Mouse (Mus musculus) MEL (cell line): ENCODE results near the gene Elavl2. TPM values are rescaled to one million over a fixed set of nuclear protein-coding genes. Genes with fewer than 3 reads are reported as not detected.

Experiments used
- DNase-seq: peaks from one replicate; pipeline ENCODE4 v3.0.0; 2011; ENCODE audit warnings: low read depth, low spot score
- H3K27ac ChIP-seq: 2 replicates; pipeline ENCODE4 v1.5.1; 2012; ENCODE audit warnings: low read depth, mild to moderate bottlenecking, control low read depth, low read length, moderate library complexity; ENCODE audit not compliant: control insufficient read depth
- H3K27me3 ChIP-seq, 2 experiments: fragments of 150-350 bp in 1 of 2; sonication (generic) in 1 of 2; 2 replicates each; pipeline ENCODE4 v1.6.1; 2012; ENCODE audit warnings: low read length in 2 of 2, mild to moderate bottlenecking in 2 of 2, improper control_type of control experiment in 1 of 2, moderate library complexity in 1 of 2; ENCODE audit not compliant: insufficient read depth in 2 of 2, control insufficient read depth in 1 of 2
- H3K36me3 ChIP-seq, 2 experiments: 2 replicates each; pipeline ENCODE4 v1.6.1; 2012 to 2014; ENCODE audit warnings: low read length in 2 of 2, improper control_type of control experiment in 1 of 2, inconsistent platforms in 1 of 2, mild to moderate bottlenecking in 1 of 2; ENCODE audit not compliant: insufficient read depth in 2 of 2, control insufficient read depth in 1 of 2
- H3K4me1 ChIP-seq, 2 experiments: fragments of 150-350 bp in 1 of 2; sonication (generic) in 1 of 2; 2 replicates each; pipeline ENCODE4 v1.6.1; 2012; ENCODE audit warnings: low read length in 2 of 2, improper control_type of control experiment in 1 of 2, mild to moderate bottlenecking in 1 of 2; ENCODE audit not compliant: insufficient read depth in 2 of 2, control insufficient read depth in 1 of 2
- H3K4me3 ChIP-seq, 2 experiments: fragments of 150-350 bp in 1 of 2; sonication (generic) in 1 of 2; 2 replicates each; pipeline ENCODE4 v1.5.1; 2012; ENCODE audit warnings: low read depth in 2 of 2, low read length in 2 of 2, mild to moderate bottlenecking in 2 of 2, moderate library complexity in 2 of 2, control low read depth in 1 of 2, improper control_type of control experiment in 1 of 2; ENCODE audit not compliant: control insufficient read depth in 1 of 2, insufficient read depth in 1 of 2
- H3K79me2 ChIP-seq: 2 replicates; pipeline ENCODE4 v1.6.1; 2012; ENCODE audit warnings: mild to moderate bottlenecking, low read length, moderate library complexity; ENCODE audit not compliant: control insufficient read depth, poor library complexity, insufficient read depth
- H3K9ac ChIP-seq: 2 replicates; pipeline ENCODE4 v1.6.1; 2012; ENCODE audit warnings: low read depth, mild to moderate bottlenecking, control low read depth, low read length, moderate library complexity; ENCODE audit not compliant: control insufficient read depth, poor library complexity, severe bottlenecking
- H3K9me3 ChIP-seq: fragments of 150-350 bp; sonication (generic); replicated peaks from 2 replicates; pipeline ENCODE4 v1.6.1; 2012; ENCODE audit warnings: mild to moderate bottlenecking, low read length, improper control_type of control experiment, moderate library complexity; ENCODE audit not compliant: insufficient read depth
- BHLHE40 ChIP-seq: IDR thresholded peaks from 2 replicates; pipeline ENCODE4 v1.6.1; 2012; ENCODE audit warnings: low read depth, mild to moderate bottlenecking, inconsistent platforms, low read length, improper control_type of control experiment, borderline replicate concordance
- E2F4 ChIP-seq: IDR thresholded peaks from 2 replicates; pipeline ENCODE4 v1.6.1; 2011; ENCODE audit warnings: low read depth, low read length, improper control_type of control experiment, borderline replicate concordance
- ELF1 ChIP-seq: IDR thresholded peaks from 2 replicates; pipeline ENCODE4 v1.6.1; 2014; ENCODE audit warnings: low read depth, mild to moderate bottlenecking, inconsistent platforms, low read length, improper control_type of control experiment, moderate library complexity
- EP300 ChIP-seq, 2 experiments: IDR thresholded peaks; 2 replicates each; pipeline ENCODE4 v1.6.1; 2011; ENCODE audit warnings: improper control_type of control experiment in 2 of 2, low read length in 2 of 2, low read depth in 1 of 2, mild to moderate bottlenecking in 1 of 2
- GABPA ChIP-seq: IDR thresholded peaks from 2 replicates; pipeline ENCODE4 v1.6.1; 2012; ENCODE audit warnings: low read depth, mild to moderate bottlenecking, inconsistent platforms, low read length, improper control_type of control experiment, moderate library complexity
- KAT2A ChIP-seq: conservative IDR thresholded peaks from 2 replicates; pipeline ENCODE4 v1.6.1; 2012; ENCODE audit warnings: low read depth, low read length, improper control_type of control experiment, inconsistent platforms
- MAZ ChIP-seq: IDR thresholded peaks from 2 replicates; pipeline ENCODE4 v1.6.1; 2012; ENCODE audit warnings: low read depth, mild to moderate bottlenecking, inconsistent platforms, low read length, improper control_type of control experiment
- MXI1 ChIP-seq: IDR thresholded peaks from 2 replicates; pipeline ENCODE4 v1.6.1; 2011; ENCODE audit warnings: mild to moderate bottlenecking, low read depth, low read length, improper control_type of control experiment
- MYB ChIP-seq: IDR thresholded peaks from 2 replicates; pipeline ENCODE4 v1.6.1; 2011; ENCODE audit warnings: mild to moderate bottlenecking, low read depth, low read length, improper control_type of control experiment
- MYC ChIP-seq: IDR thresholded peaks from 2 replicates; pipeline ENCODE4 v1.6.1; 2011; ENCODE audit warnings: low read depth, mild to moderate bottlenecking, low read length, improper control_type of control experiment, moderate library complexity
- NELFE ChIP-seq: IDR thresholded peaks from 2 replicates; pipeline ENCODE4 v1.6.1; 2011; ENCODE audit warnings: low read depth, low read length, improper control_type of control experiment
- NRF1 ChIP-seq: IDR thresholded peaks from 2 replicates; pipeline ENCODE4 v1.6.1; 2014; ENCODE audit warnings: low read depth, mild to moderate bottlenecking, inconsistent platforms, low read length, improper control_type of control experiment, moderate library complexity; ENCODE audit not compliant: poor library complexity, insufficient read depth, severe bottlenecking
- POLR2A ChIP-seq, 2 experiments: IDR thresholded peaks; 2 replicates each; pipeline ENCODE4 v1.6.1; 2011 to 2012; ENCODE audit warnings: low read length in 2 of 2, mild to moderate bottlenecking in 2 of 2, control low read depth in 1 of 2, improper control_type of control experiment in 1 of 2, low read depth in 1 of 2, moderate library complexity in 1 of 2; ENCODE audit not compliant: control insufficient read depth in 1 of 2, insufficient read depth in 1 of 2, poor library complexity in 1 of 2
- POLR2AphosphoS2 ChIP-seq: IDR thresholded peaks from 2 replicates; pipeline ENCODE4 v1.6.1; 2011; ENCODE audit warnings: low read length, improper control_type of control experiment
- POLR2AphosphoS5 ChIP-seq: IDR thresholded peaks from 2 replicates; pipeline ENCODE4 v1.6.1; 2012; ENCODE audit warnings: low read depth, borderline replicate concordance, mild to moderate bottlenecking, inconsistent platforms, low read length, moderate library complexity, mixed read lengths
- TAL1 ChIP-seq: IDR thresholded peaks from 2 replicates; pipeline ENCODE4 v1.6.1; 2012; ENCODE audit warnings: mild to moderate bottlenecking, inconsistent platforms, low read length, moderate library complexity, mixed read lengths
- TBP ChIP-seq: IDR thresholded peaks from 2 replicates; pipeline ENCODE4 v1.8.0; 2011; ENCODE audit warnings: low read depth, low read length, improper control_type of control experiment
- USF1 ChIP-seq: IDR thresholded peaks from 2 replicates; pipeline ENCODE4 v1.6.1; 2014; ENCODE audit warnings: low read depth, mild to moderate bottlenecking, inconsistent platforms, low read length, improper control_type of control experiment, moderate library complexity
- USF2 ChIP-seq, 2 experiments: IDR thresholded peaks; 2 replicates each; pipeline ENCODE4 v1.6.1; 2011 to 2012; ENCODE audit warnings: improper control_type of control experiment in 2 of 2, low read length in 2 of 2, borderline replicate concordance in 1 of 2, inconsistent platforms in 1 of 2, low read depth in 1 of 2, mild to moderate bottlenecking in 1 of 2; ENCODE audit not compliant: insufficient read depth in 1 of 2
- ZC3H11A ChIP-seq: IDR thresholded peaks from 2 replicates; pipeline ENCODE4 v1.6.1; 2012; ENCODE audit warnings: low read depth, mild to moderate bottlenecking, inconsistent platforms, low read length, improper control_type of control experiment
- ZMIZ1 ChIP-seq: IDR thresholded peaks from 2 replicates; pipeline ENCODE4 v1.6.1; 2012; ENCODE audit warnings: low read depth, mild to moderate bottlenecking, inconsistent platforms, low read length, improper control_type of control experiment, moderate library complexity
- polyA plus RNA-seq, 2 experiments: library from polyadenylated mRNA; stranded (reverse) in 1 of 2; unstranded in 1 of 2; fragments of >175 nt in 1 of 2; fragments of >200 nt in 1 of 2; gene quantifications; 2 replicates each; pipeline versions ENCODE4 v1.2.1 to v1.2.4; 2012; ENCODE audit warnings: low replicate concordance in 2 of 2, low read depth in 1 of 2; ENCODE audit not compliant: insufficient read length in 2 of 2, insufficient read depth in 1 of 2, missing spikeins in 1 of 2
- total RNA-seq: library from RNA; depleted of rRNA; stranded (reverse); fragments of 300-350 nt; gene quantifications from 2 replicates; pipeline ENCODE4 v1.2.3, GENCODE M21; 2012

Elavl2 gene
- total and polyA plus RNA-seq, 3 experiments: not detected

GRCm38 (mm10) chr4:91371819-91372215, 28.8 kb downstream of the Elavl2 start:
- no peaks in the 10 kb centered on the region for H3K79me2 ChIP-seq
- no peak overlapping the region for H3K9ac ChIP-seq
- no peaks in the 10 kb centered on the region for H3K27me3 ChIP-seq
- no peaks in the 10 kb centered on the region for H3K36me3 ChIP-seq
- H3K9me3 ChIP-seq: no peaks in the 10 kb centered on the region
- H3K4me1 ChIP-seq: no peaks in the 10 kb centered on the region
- TF ChIP-seq EP300 (IDR thresholded peaks at IDR 0.05; ENCODE audit: low read depth in 1 of 2, low read length in 2 of 2) (no peak), POLR2AphosphoS5 (no peak), ZMIZ1 (no peak), MAZ (no peak), NRF1 (no peak), MYC (no peak), ELF1 (no peak), TBP (no peak), GABPA (no peak), ZC3H11A (no peak), NELFE (no peak)
- no peak overlapping the region for H3K4me3 ChIP-seq
- no peak overlapping the region for H3K27ac ChIP-seq
- DNase-seq: no peak

- Histone ChIP-seq H3K27me3 (no peaks in the 10 kb centered on the region), H3K79me2 (no peaks in the 10 kb centered on the region), H3K36me3 (no peaks in the 10 kb centered on the region), H3K4me1 (no peaks in the 10 kb centered on the region), H3K9me3 (no peaks in the 10 kb centered on the region), H3K27ac (no peak overlapping the region), H3K9ac (no peak overlapping the region), H3K4me3 (no peak overlapping the region)
- no peak for DNase-seq
- TF ChIP-seq POLR2A (IDR thresholded peaks at IDR 0.05; ENCODE audit: control insufficient read depth in 1 of 2, insufficient read depth in 1 of 2, low read depth in 1 of 2, low read length in 2 of 2, poor library complexity in 1 of 2) (no peak), TAL1 (no peak), ZC3H11A (no peak)
These were observed 29.3 kb downstream of the Elavl2 start for GRCm38 (mm10) chr4:91371131-91371818.

GRCm38 (mm10) chr4:91365276-91365675, 35.3 kb downstream of the Elavl2 start:
- no peak for TF ChIP-seq USF2 (IDR thresholded peaks at IDR 0.05; ENCODE audit: borderline replicate concordance in 1 of 2, insufficient read depth in 1 of 2, low read depth in 1 of 2, low read length in 2 of 2)
- no peak for TF ChIP-seq MXI1
- TF ChIP-seq POLR2AphosphoS2: no peak
- TF ChIP-seq POLR2A (IDR thresholded peaks at IDR 0.05; ENCODE audit: control insufficient read depth in 1 of 2, insufficient read depth in 1 of 2, low read depth in 1 of 2, low read length in 2 of 2, poor library complexity in 1 of 2): no peak
- TF ChIP-seq E2F4: no peak
- no peak for TF ChIP-seq MYB
- no peak for TF ChIP-seq BHLHE40
- TF ChIP-seq KAT2A: no peak
- TF ChIP-seq MAZ: no peak
- no peak for TF ChIP-seq MYC
- TF ChIP-seq ELF1: no peak
- no peak for TF ChIP-seq NRF1
- TF ChIP-seq USF1: no peak
- TF ChIP-seq, all 39 proteins: peak for 0
- Histone ChIP-seq H3K79me2 (no peaks in the 10 kb centered on the region), H3K9me3 (no peaks in the 10 kb centered on the region), H3K4me3 (no peak overlapping the region), H3K9ac (no peak overlapping the region), H3K27ac (no peak overlapping the region), H3K4me1 (no peaks in the 10 kb centered on the region), H3K36me3 (no peaks in the 10 kb centered on the region), H3K27me3 (no peaks in the 10 kb centered on the region)
- no peak for DNase-seq
